Mouse (Mus musculus) cortical plate, adult 2 months (tissue): ENCODE measurements around the gene Ube2j1. TPM values are rescaled to one million over a fixed set of nuclear protein-coding genes. Genes with fewer than 3 reads are reported as not detected.
"Not testable (repeated sequence)": the region's sequence is repeated elsewhere in the genome, so short reads cannot be mapped to it uniquely, and the experiment has no call there.

Experiments
- H3K27ac ChIP-seq: fragments of 200-500 bp; 2 replicates; pipeline ENCODE4 v1.5.1; 2012; ENCODE audit warnings: low read length, control low read depth, inconsistent platforms; ENCODE audit not compliant: insufficient read depth
- H3K4me1 ChIP-seq: fragments of 200-500 bp; 2 replicates; pipeline ENCODE4 v1.6.1; 2011; ENCODE audit warnings: low read length; ENCODE audit not compliant: control insufficient read depth, insufficient read depth
- H3K4me3 ChIP-seq: fragments of 200-500 bp; 2 replicates; pipeline ENCODE4 v1.5.1; 2011; ENCODE audit warnings: mild to moderate bottlenecking, low read length, control low read depth; ENCODE audit not compliant: insufficient read depth
- CTCF ChIP-seq: fragments of 200-500 bp; IDR thresholded peaks from 2 replicates; pipeline ENCODE4 v1.5.1; 2011; ENCODE audit warnings: mild to moderate bottlenecking, control low read depth, low read length; ENCODE audit not compliant: insufficient read depth; ENCODE audit errors: extremely low read depth
- POLR2A ChIP-seq: fragments of 200-500 bp; IDR thresholded peaks from 2 replicates; pipeline ENCODE4 v1.6.1; 2011; ENCODE audit warnings: mild to moderate bottlenecking, low read length, control low read depth; ENCODE audit not compliant: insufficient read depth; ENCODE audit errors: extremely low read depth
- polyA plus RNA-seq: library from polyadenylated mRNA; depleted of rRNA; stranded (reverse); fragments of >200 nt; gene quantifications from 2 replicates; pipeline ENCODE4 v1.2.3, GENCODE M21; 2012

The Ube2j1 gene
- polyA plus RNA-seq, 1 experiment = 58.2 TPM

- no peak overlapping the region for H3K27ac ChIP-seq
- H3K4me3 ChIP-seq = no peak overlapping the region
- no peaks in the 10 kb centered on the region for H3K4me1 ChIP-seq
- no peak for TF ChIP-seq CTCF
- no peak for TF ChIP-seq POLR2A
These were observed 41.9 kb upstream of the Ube2j1 start for GRCm38 (mm10) chr4:32989346-32989745.

DNA sequence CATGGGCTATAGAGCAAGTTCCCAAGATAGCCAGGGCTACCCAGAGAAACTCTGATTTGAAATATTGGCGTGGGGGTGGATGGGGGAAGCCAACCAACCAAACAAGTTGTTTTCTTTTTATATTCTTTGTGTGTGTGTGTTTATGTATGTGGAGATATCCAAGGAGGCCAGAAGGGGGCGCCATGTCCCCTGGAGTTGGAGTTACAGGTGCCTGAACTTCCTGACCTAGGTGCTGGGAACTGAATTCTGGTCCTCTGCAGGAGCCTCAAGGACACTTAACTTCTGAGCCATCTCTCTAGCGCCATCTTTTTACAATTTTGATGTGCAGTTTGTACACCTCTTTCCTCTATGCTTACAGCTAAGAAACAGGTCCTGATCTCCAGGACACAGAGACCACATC, 37.0 kb upstream of the Ube2j1 start:
- H3K4me3 ChIP-seq = no peak overlapping the region
- TF ChIP-seq CTCF = no peak
- TF ChIP-seq POLR2A = no peak
- H3K27ac ChIP-seq = no peak overlapping the region

GRCm38 (mm10) chr4:32996083-32996482, 35.1 kb upstream of the Ube2j1 start:
- H3K27ac ChIP-seq = no peak overlapping the region
- H3K4me1 ChIP-seq = no peaks in the 10 kb centered on the region
- TF ChIP-seq CTCF (no peak), POLR2A (no peak)
- no peak overlapping the region for H3K4me3 ChIP-seq

More for the DNA sequence above, 37.0 kb upstream of the Ube2j1 start:
- H3K4me1 ChIP-seq = no peaks in the 10 kb centered on the region

- no peak overlapping the region for H3K4me3 ChIP-seq
- H3K27ac ChIP-seq = no peak overlapping the region
- TF ChIP-seq POLR2A = no peak
- TF ChIP-seq CTCF = no peak
- no peaks in the 10 kb centered on the region for H3K4me1 ChIP-seq
These were observed 33.6 kb upstream of the Ube2j1 start for GRCm38 (mm10) chr4:32997571-32997970.

DNA sequence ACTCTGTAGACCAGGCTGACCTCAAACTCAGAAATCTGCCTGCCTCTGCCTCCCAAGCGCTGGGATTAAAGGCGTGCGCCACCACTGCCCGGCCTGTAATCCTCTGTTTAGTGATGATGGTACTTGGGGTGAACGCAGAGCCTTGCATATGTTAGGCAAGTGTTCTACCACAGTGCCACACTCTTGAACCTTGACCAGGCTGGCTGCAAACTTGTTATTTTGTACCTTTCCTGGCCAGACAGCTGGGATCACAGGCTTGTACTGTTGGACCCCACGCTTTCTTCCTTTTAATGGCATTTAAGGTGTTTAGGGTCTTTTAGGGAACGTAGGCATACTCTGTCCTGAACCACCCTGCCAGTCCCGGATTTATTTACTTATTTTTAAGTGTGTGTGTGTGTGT, 32.2 kb upstream of the Ube2j1 start:
- Histone ChIP-seq H3K4me3 (no peak overlapping the region), H3K4me1 (no peaks in the 10 kb centered on the region), H3K27ac (no peak overlapping the region)
- TF ChIP-seq CTCF (no peak), POLR2A (no peak)

GRCm38 (mm10) chr4:33002081-33002480, 29.1 kb upstream of the Ube2j1 start:
- Histone ChIP-seq H3K4me3 (no peak overlapping the region), H3K4me1 (no peaks in the 10 kb centered on the region), H3K27ac (no peak overlapping the region)
- no peak for TF ChIP-seq CTCF
- TF ChIP-seq POLR2A = no peak

GRCm38 (mm10) chr4:33005595-33006470, 25.4 kb upstream of the Ube2j1 start:
- not testable (repeated sequence) for H3K4me3 ChIP-seq, H3K4me1 ChIP-seq, H3K27ac ChIP-seq

GRCm38 (mm10) chr4:33006844-33007243, 24.4 kb upstream of the Ube2j1 start:
- no peaks in the 10 kb centered on the region for H3K4me1 ChIP-seq
- no peak overlapping the region for H3K4me3 ChIP-seq
- H3K27ac ChIP-seq = no peak overlapping the region
- TF ChIP-seq CTCF = no peak
- no peak for TF ChIP-seq POLR2A

DNA sequence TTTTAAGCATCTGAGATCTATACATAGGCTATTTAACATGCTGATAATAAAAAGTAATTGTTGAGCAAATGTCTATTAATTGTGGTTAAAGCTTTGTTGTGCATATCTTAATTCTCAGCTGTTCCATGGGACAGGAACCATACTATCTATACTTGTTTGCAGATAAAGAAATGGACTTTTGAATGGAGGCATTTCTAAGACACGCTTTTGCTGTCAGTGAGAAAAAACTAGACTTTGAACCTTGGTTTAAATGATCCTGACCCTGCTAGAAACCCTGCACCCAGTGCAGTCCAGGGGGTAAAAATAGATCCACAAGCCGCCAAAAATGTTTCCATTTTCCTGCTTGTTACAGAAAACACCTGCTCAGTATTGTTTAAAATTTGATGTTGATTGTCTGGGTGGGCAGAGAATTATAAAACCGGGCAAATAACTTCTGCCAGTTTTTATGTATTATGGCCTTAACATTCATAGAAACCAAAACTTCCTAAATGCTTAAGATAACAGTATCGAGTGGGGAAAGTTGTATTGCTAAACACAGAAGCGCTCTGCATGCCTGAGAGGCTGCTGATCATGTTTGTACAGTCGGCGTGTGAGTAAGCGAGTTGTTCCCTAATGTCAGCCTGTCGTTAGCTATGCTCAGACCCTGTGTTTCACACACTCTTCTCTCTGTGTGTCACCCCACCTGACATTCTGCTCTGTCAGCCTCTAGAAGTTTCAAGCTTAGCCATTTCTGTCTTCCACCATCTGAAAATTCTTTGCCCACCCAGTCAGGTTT, 23.6 kb upstream of the Ube2j1 start:
- no peak overlapping the region for H3K27ac ChIP-seq
- TF ChIP-seq POLR2A = no peak
- no peak for TF ChIP-seq CTCF
- H3K4me1 ChIP-seq = no peaks in the 10 kb centered on the region
- H3K4me3 ChIP-seq = no peak overlapping the region

GRCm38 (mm10) chr4:33010078-33010477, 21.1 kb upstream of the Ube2j1 start:
- Histone ChIP-seq H3K4me1 (no peaks in the 10 kb centered on the region), H3K27ac (no peak overlapping the region), H3K4me3 (no peak overlapping the region)
- no peak for TF ChIP-seq POLR2A
- TF ChIP-seq CTCF = no peak
